Mouse (Mus musculus) cerebellum, adult 11-12 months (tissue): ENCODE data around the gene Sh2d3c.

Experiments
- DNase-seq: peaks from one replicate; pipeline ENCODE4 v3.0.0; 2022

Sh2d3c gene

GRCm38 (mm10) chr2:32727435-32727834 lies 6.6 kb downstream of the Sh2d3c start:
- peak; percentile 92 for DNase-seq

- DNase-seq, result no peak
These were observed 7.6 kb downstream of the Sh2d3c start for GRCm38 (mm10) chr2:32728463-32728862.

- DNase-seq, result no peak
These were observed 8.7 kb downstream of the Sh2d3c start for GRCm38 (mm10) chr2:32729547-32729946.

GRCm38 (mm10) chr2:32730854-32731253 lies 10.0 kb downstream of the Sh2d3c start:
- DNase-seq, result no peak

- no peak for DNase-seq
These were observed 11.1 kb downstream of the Sh2d3c start for GRCm38 (mm10) chr2:32731911-32732310.

GRCm38 (mm10) chr2:32732695-32733094 lies 11.8 kb downstream of the Sh2d3c start:
- no peak for DNase-seq

DNA sequence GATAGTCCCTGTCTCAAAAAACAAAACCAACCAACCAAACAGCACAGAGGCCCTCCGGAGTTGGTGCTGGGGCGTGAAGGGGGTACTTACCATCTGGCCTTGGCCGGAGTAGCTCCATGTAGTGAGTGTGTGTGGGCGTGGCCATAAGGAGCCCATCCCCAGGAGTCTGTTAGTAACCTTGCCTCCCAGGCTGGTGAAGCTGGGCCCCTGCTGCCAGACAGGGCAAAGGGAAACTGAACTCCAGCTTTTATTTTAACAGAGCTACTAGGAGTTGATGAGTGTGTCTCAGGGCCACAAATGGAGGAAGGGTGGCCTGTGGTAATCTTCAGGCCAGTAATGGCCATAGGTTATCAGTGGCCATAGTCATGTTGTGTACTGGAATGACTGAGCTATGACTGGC lies 13.6 kb downstream of the Sh2d3c start:
- no peak for DNase-seq

GRCm38 (mm10) chr2:32734933-32735332 lies 14.1 kb downstream of the Sh2d3c start:
- no peak for DNase-seq

GRCm38 (mm10) chr2:32736306-32736829 lies 15.5 kb downstream of the Sh2d3c start:
- no peak for DNase-seq

- DNase-seq, result no peak
These were observed 16.2 kb downstream of the Sh2d3c start for GRCm38 (mm10) chr2:32737008-32737407.

GRCm38 (mm10) chr2:32739311-32739710 lies 18.5 kb downstream of the Sh2d3c start:
- no peak for DNase-seq

DNA sequence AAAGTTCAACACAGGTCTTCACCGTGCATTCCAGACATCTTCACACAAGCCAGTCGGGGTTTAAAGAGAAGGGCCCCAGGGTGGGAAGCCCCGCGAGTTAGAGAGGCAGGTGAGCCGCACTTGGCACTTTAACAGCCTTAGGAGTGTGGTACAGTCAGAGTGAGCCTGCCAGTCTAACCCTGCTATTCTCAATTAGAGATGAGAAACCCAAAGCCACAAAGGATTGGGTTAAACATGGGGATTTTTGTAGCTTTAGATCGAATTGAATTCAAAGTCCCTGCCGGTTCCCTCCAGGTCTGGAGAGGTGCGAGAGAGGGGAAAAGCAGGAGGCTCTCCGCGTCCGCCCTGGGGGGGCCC lies 20.0 kb downstream of the Sh2d3c start, which contains the start of gene 6330409D20Rik:
TSS of gene 6330409D20Rik (minus strand) at position 101 of the 357 bp plus-strand sequence.
- no peak for DNase-seq

DNA sequence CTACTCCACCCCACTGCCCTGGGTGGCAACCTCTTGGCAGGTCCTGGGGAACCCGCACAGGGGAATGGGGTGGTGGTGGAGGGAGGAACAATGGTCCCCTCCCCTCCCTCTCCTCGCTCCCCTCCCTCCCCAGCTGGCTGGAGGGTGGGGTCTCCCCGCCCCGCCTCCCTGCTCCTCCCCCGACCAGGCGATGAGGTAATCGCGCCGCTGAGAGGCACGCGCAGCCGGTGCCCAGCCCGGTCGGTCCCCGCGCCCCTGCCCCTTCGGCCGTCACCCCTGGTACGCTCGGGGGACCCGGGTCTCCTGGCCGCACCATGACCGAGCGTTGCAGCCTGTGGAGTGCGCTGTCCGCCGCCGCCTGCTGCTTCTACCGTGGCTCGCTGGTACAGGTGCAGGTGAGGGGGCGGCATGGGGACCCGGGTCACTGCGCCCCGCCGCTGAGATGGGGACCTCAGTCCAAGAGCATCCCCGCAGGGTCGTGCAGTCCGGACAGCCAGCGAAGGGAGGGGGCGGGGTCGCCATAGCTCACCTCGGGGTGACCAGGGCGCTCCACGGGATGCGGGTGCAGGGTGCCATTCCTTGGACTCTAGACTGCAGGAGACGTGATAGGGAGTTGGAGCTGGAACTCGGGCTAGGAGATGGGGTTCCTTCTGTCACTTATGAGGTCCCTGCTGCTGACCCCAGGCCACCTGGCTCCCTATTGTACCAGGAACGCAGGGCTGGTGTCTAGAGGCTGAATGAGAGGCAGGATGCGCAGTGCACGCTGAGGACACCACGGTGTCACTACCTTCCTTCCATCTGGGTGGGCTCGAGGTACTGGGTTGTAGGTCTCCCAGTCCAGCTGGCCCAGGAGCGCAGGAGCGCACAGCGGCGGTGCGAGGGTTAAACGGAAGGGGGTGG lies 20.7 kb downstream of the Sh2d3c start:
- DNase-seq, result peak; percentile 77

DNA sequence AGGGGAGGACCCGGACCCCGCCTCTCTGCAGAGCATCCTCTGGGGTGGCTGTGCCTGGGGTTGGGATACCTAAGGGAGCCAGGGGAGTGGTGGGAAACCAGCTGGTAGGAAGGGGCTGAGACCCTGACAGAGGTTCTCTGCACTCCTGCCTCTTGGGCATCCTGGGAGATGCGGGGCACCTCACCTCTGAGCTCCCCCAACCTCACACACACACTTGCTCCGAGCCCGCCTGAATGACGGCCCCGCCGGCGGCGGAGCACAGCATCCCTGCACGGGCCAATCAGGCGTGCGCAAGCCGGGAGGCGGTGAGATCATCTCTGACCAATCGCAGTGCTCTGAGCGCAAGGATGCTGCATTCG lies 21.3 kb downstream of the Sh2d3c start:
- DNase-seq, result peak; percentile 91

DNA sequence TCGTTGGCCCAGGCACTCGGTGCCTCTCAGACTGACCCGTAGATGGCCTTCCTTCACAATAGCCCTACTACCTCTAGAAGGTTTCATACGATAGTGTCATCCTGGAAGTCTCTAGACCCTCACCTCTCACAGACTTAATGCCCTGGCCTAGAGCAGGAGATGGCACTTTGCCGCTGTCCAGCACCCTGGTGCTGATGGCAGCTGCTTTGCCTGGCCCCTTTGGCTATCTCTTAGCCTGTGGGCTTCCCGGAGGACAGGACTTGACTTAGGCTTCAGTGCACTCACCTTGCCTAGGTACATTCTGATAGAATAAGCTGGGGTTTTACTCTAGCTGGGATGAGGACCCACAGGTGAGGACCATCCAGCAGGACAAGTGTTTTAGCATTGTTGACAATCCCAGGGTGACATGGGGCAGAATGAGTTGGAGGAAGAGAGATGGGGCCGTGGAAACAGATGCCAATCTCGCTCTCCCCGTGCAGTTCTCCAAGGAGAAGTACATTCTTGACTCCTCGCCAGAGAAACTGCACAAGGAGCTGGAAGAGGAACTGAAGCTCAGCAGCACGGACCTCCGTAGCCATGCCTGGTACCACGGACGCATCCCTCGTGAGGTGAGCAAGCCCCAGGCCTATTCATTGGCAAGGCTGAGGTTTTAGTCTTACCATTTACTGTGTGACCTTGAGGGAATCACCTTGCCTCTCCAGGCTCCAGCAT lies 23.6 kb downstream of the Sh2d3c start:
- no peak for DNase-seq

GRCm38 (mm10) chr2:32749082-32749481 lies 28.2 kb downstream of the Sh2d3c start:
- no peak for DNase-seq

DNA sequence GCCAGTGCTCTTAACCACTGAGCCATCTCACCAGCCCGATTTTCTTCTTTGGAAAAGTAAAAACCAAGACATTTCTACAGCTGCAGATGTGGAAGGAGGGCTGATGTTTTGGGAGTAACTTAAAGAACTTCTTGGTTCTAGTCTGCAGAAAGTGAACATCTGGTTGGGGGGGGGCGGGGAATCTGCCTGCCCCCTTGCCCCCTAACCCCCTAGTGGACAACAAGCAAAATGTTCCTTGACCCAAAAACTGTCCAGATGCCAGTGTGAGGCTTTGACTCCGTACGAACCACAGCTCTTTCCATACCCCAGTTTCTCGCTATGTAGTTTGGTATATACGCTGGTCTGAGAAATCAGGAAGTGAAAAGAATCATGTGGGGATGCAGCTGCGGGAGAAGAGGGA lies 29.3 kb downstream of the Sh2d3c start:
- no peak for DNase-seq

DNA sequence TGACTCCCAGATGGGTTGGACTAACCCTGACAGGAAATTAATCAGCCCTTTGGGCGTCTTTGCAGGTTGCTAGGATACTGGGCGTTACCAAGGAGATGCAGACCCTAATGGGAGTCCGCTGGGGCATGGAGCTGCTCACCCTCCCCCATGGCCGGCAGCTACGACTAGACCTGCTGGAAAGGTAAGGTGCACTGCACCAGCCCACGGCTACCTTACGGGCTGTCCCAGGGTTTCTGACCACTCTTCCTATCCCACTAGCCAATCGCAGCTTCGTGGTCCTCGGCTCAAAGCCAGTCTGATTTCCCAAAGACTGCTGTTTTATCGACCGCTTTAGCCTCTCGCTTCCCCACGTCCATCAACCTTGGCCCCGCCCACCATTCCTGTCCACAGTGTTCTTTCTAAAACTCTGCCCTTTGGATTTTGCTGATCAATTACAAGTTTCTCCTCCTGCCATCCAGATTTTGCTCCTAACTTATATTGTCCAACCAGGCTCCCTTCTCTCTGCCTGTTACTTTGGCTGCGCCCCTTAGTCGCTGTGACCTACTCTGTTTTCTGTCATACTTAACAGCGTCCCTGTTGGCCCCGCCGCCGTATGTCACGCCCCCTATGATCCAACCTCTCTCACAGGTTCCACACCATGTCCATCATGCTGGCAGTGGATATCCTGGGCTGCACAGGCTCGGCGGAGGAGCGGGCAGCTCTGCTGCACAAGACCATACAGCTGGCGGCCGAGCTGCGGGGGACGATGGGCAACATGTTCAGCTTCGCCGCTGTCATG lies 30.2 kb downstream of the Sh2d3c start:
- no peak for DNase-seq

GRCm38 (mm10) chr2:32751665-32752033 lies 30.8 kb downstream of the Sh2d3c start:
- no peak for DNase-seq

- no peak for DNase-seq
These were observed 31.3 kb downstream of the Sh2d3c start for GRCm38 (mm10) chr2:32752181-32752580.

- no peak for DNase-seq
These were observed 35.8 kb downstream of the Sh2d3c start for GRCm38 (mm10) chr2:32756674-32757055.

- peak; percentile 97 for DNase-seq
These were observed 36.4 kb downstream of the Sh2d3c start, which contains the start of gene Tor2a for GRCm38 (mm10) chr2:32757056-32757845. Gene Tor2a, plus strand, starts transcription at chr2:32757234.
